Mouse (Mus musculus): ENCODE data around the gene Hcrt.

Gene Hcrt

DNA sequence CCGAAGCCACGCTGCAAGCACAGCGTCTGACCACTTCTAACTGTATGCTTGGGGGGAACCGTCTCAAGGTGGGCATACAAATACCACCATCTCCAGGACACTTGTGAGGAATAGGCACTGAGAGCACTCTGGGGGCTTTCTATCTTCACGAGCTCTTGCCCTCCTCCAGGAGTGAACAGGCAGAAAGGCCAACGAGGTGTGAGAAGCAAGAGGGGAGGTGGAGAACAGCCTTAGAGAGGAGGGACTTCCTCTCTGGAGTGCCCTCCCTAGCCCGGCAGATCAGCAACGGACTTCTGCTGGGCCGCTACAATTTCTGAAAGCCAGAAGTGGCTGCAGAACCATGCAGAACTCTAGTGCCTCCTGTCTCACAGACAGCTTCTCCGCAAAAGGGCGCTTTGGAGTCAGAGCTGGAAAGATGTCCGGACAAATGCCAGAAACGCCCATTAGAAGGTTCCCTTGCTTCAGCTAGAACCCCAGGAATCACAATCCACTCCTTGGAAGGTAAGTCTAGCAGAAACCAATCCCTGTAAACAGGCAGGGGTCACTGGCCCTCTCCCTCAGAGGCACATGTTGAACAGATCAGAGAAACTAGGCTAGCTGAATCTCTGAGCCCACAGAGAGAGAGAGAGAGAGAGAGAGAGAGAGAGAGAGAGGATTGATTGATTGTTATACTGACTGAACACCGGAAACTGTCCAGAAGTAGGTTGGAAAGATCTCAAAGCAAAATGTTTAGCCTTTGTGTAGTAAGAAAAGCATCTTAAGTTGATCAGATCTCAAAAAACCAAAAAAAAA lies 26.6 kb downstream of the Hcrt start:
- no peak for DNase-seq (ENCODE audit: low spot score)

GRCm38 (mm10) chr11:100735134-100735865 lies 27.4 kb downstream of the Hcrt start:
- DNase-seq (ENCODE audit: low spot score): no peak

DNA sequence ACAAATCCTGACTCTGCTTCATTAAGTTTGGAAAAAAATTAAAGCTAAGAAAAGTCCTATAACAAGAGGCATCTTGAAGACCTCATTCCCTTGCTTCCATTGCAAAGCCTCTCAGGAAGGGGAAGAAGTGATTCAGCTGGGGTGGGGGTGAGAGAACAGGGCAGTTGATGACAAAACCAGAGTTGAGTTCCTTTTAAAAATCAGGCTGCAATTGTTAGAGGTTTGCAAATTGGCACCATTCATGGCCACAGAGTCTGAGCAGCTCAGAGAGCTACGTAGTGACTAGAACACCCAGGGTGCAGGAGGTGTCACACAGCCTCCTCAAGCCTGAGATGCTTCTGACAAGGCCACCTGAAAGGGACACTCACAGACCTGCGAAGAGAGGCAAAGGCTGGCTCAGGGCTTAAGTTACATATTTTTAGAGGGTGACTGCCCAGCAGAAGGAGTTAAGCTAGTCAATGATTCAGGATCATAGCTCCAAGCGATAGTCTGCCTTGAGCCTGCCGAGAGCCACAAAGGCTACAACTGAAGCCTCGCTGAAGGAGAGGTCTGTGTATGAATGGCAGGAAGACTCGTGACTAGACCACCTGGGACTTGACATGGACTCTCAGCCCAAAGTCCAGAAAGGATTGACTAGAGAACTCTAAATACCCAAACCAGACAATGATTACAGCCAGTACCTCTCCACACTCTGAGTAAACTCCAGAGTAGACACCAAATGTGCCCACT lies 32.1 kb downstream of the Hcrt start:
- no peak for DNase-seq (ENCODE audit: low spot score)

GRCm38 (mm10) chr11:100729976-100730375 lies 32.8 kb downstream of the Hcrt start:
- DNase-seq (ENCODE audit: low spot score): no peak

DNA sequence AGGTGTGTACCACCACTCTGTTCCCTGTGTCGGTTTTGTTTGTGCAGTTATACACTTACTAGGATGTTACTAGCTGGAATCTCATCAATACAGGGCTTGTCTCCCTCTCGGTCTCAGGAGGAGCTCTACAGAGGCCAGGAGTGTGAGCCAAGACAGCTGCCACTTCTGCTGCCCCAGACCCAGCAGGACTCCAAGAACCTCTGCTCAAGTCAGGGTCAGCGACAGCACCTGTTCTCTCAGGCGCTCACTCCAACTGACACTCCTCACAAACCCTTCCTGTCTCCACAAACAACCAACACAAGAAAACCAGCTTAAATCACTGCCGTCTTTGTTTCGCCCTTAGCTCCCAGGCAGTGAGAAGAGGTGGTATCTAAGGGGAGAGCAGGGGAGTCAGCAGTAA lies 34.1 kb downstream of the Hcrt start:
- DNase-seq (ENCODE audit: low spot score): no peak

GRCm38 (mm10) chr11:100727201-100727600 lies 35.5 kb downstream of the Hcrt start:
- no peak for DNase-seq (ENCODE audit: low spot score)

DNA sequence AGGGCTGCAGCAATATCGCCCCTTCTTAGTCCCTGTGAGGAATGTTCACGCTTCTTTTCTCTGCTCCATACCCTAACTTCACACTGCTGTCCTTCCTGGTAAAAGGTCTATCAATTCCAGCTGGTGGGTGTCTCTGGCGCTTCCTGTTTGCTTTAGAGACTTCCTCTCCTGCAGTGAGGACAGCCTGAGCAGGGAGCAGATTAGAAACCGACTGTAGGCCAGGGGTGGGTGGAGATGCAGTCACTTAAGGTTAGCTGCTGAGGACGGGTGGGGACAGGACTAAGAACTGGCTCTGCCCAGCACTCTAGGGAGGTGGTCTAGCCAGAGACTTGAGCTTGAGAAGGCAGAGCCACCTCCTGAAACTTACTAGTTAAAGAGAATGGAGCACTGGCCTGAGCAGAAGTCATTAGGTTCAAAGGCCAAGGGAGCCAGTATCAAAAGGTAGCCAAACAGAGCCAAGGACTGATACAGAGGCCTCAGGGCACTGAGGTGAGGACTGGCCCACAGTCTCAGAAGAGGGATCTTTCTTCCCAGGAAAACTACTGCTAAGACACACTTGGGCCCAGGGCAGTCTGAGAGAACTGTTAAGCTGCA lies 37.7 kb downstream of the Hcrt start:
- no peak for DNase-seq (ENCODE audit: low spot score)

GRCm38 (mm10) chr11:100722493-100723028 lies 40.2 kb downstream of the Hcrt start:
- no peak for DNase-seq (ENCODE audit: low spot score)

GRCm38 (mm10) chr11:100721776-100722492 lies 40.8 kb downstream of the Hcrt start:
- DNase-seq (ENCODE audit: low spot score): no peak

DNA sequence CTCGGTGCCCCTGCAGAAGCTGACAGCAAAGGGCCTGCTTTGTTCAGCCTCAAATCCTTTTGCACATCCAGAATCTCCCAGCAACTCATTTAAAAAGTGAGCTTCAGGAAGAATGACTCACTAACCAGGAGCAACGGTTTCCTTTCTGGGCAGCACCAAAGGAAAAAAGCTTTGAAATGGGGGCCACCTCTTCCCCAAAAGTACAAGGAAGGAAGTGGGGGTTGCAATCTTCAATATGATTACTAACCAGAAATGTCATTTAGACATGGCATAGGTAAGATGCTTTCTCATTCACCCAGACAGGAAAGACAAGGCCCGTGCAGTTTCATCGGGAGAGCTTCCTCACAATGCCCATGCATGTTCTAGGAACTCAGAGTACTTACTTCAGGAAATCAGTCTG lies 41.5 kb downstream of the Hcrt start:
- DNase-seq (ENCODE audit: low spot score): no peak

DNA sequence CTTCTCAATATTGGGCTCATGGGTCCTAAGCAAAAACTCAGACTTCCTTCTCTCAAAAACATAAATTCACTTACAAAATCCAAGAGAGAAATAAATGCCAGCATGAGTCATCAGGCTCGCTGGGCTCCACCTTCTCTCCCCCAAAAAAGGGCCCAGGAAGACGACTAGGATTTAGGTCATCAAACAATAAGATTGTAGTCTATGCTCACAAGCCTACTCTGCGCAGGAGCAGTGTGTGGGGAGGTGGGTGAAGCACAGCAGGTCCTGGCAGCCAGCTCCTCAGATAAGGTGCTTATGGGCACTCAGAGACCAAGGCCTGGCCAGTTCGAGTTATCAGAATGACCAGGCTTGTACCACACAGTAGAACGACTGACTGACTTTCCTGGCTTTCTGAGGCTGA lies 42.4 kb downstream of the Hcrt start:
- no peak for DNase-seq (ENCODE audit: low spot score)

- DNase-seq (ENCODE audit: low spot score): no peak
Measured at GRCm38 (mm10) chr11:100719893-100720292, 42.8 kb downstream of the Hcrt start.

DNA sequence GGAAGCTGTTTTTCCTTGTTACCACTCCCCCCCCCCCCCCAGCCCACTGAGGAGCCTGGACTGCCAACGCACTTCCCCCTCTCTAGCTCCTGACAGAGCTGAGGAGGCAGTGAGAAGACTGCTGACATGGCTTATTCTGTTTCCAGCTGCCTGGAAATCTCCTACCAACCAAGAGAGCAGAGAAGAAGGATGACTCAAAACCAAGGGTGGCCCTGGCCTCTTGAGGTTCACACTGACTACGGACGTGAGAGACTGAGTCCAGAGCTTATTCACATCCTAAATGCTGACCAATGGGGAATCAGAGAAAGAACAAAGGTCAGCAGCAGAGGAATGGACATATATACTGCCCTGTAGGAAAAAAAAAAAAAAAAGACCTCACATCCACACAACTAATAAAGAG lies 43.4 kb downstream of the Hcrt start:
- no peak for DNase-seq (ENCODE audit: low spot score)

GRCm38 (mm10) chr11:100718866-100719265 lies 43.9 kb downstream of the Hcrt start:
- DNase-seq (ENCODE audit: low spot score): no peak

DNA sequence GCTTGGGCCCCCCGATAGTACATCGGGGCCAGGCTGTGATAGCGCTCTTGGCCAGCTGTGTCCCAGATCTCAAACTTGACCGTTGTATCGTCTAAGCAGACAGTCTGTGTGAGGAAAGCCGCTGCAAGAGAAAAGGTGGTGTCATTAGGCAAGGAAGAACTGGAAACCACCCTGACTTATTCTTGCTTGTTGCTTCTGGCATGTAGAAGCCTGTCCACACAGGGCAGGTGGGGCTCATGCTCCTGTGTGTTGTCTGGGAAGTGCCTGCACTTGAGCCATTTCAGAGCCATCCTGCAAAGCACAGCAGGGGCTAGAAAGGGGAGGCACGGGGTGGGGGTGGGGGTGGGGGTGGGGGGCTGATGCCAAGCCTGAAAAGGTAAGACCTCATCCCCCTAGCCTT lies 44.3 kb downstream of the Hcrt start:
- DNase-seq (ENCODE audit: low spot score): no peak

GRCm38 (mm10) chr11:100716649-100717048 lies 46.1 kb downstream of the Hcrt start:
- no peak for DNase-seq (ENCODE audit: low spot score)

GRCm38 (mm10) chr11:100714948-100715347 lies 47.8 kb downstream of the Hcrt start:
- DNase-seq (ENCODE audit: low spot score): no peak

DNA sequence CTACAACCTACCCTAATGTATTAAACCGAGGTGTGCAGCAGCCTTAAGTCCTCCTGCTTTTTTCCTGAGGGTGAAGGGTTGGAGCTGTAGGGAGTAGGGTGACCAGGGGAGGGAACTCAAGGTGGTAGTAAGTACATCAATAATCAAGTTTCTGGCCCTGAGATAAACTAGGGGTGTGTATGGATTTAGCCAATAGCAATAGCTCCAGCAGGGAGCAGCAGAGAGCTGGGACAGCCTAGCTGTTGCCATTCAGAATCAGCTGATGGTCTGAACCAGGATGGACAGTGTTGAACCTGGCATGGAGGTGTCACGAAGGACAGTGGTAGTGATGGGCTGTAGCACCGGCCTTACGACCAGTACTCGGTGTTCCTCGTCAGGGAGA lies 48.2 kb downstream of the Hcrt start:
- DNase-seq (ENCODE audit: low spot score): peak; percentile 71

- DNase-seq (ENCODE audit: low spot score): peak; percentile 41
Measured at GRCm38 (mm10) chr11:100713735-100714533, 48.8 kb downstream of the Hcrt start, which contains the start of gene Hspb9. Hspb9 (plus strand) TSS chr11:100713850.

GRCm38 (mm10) chr11:100713174-100713573 lies 49.6 kb downstream of the Hcrt start:
- DNase-seq (ENCODE audit: low spot score): no peak

Data from urinary bladder, postnatal 25 days (tissue).